Mouse (Mus musculus) kidney, adult 2 months (tissue): Measurements from ENCODE around the gene Prkn.

Experiments used
- CTCF ChIP-seq: fragments of 200-500 bp; conservative IDR thresholded peaks from 2 replicates; pipeline ENCODE4 v1.5.1; 2011; ENCODE audit warnings: low read depth, mild to moderate bottlenecking, control low read depth, low read length, moderate library complexity, mixed read lengths; ENCODE audit not compliant: insufficient read depth, insufficient read length
- POLR2A ChIP-seq: fragments of 200-500 bp; IDR thresholded peaks from one replicate; pipeline ENCODE4 v1.6.1; 2011; ENCODE audit warnings: low read depth, low read length, control low read depth

DNA sequence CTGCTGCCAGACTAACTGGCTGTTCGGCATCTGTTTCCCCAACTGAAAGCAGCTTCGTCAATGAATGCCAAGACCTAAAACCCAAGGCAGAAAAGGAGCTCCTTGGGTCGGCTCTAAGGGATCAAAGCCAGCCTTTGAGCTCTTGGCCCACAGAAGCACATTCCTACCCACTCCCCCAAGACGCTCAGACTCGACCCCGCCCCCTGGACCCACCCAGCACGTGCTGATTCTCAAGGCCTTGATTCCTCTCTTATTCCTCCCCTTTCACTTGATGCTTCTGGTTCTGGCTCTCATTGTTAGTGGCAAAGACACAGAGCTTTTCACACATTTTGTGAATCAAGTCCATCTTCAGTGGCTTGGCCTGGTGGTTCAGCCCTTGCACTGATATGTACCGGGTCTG is 979.3 kb downstream of the Prkn start:
- no peak for TF ChIP-seq CTCF
- no peak for TF ChIP-seq POLR2A
